Mouse (Mus musculus) myocyte (in vitro differentiated cells): ENCODE measurements around the gene Cbx4.

Experiments
- MYOD1 ChIP-seq, 3 experiments: IDR thresholded peaks; one replicate each; pipeline ENCODE4 v1.6.1; 2011; ENCODE audit warnings: control low read depth in 2 of 3, low read depth in 2 of 3, mild to moderate bottlenecking in 2 of 3, moderate library complexity in 1 of 3; ENCODE audit not compliant: insufficient read length in 2 of 3, control insufficient read depth in 1 of 3
- MYOG ChIP-seq, 3 experiments: IDR thresholded peaks; one replicate each; pipeline ENCODE4 v1.6.1; 2011; ENCODE audit warnings: control low read depth in 2 of 3, low read depth in 2 of 3, mild to moderate bottlenecking in 2 of 3; ENCODE audit not compliant: insufficient read length in 2 of 3, control insufficient read depth in 1 of 3, insufficient read depth in 1 of 3
- POLR2A ChIP-seq: IDR thresholded peaks from one replicate; pipeline ENCODE4 v1.6.1; 2011; ENCODE audit warnings: low read depth, mild to moderate bottlenecking, control low read depth, moderate library complexity; ENCODE audit not compliant: insufficient read length
- TCF12 ChIP-seq: IDR thresholded peaks from one replicate; pipeline ENCODE4 v1.6.1; 2011; ENCODE audit warnings: mild to moderate bottlenecking, control low read depth; ENCODE audit not compliant: poor library complexity, insufficient read depth, severe bottlenecking
- USF1 ChIP-seq: IDR thresholded peaks from one replicate; pipeline ENCODE4 v1.6.1; 2011; ENCODE audit warnings: low read depth, mild to moderate bottlenecking, control low read depth, moderate library complexity

- TF ChIP-seq POLR2A: no peak
- no peak for TF ChIP-seq MYOG (IDR thresholded peaks at IDR 0.05; ENCODE audit: control insufficient read depth in 1 of 3, insufficient read depth in 1 of 3, insufficient read length in 2 of 3, low read depth in 2 of 3)
- TF ChIP-seq USF1: no peak
- TF ChIP-seq TCF12: no peak
- TF ChIP-seq MYOD1 (IDR thresholded peaks at IDR 0.05; ENCODE audit: control insufficient read depth in 1 of 3, insufficient read length in 2 of 3, low read depth in 2 of 3): no peak
Measured at GRCm38 (mm10) chr11:119130081-119130765, 44.2 kb upstream of the Cbx4 start.
